Mouse (Mus musculus): ENCODE measurements around the gene Mapk1ip1l.

Mapk1ip1l gene

GRCm38 (mm10) chr14:47297785-47298407, at the start of gene Mapk1ip1l:
Mapk1ip1l (plus strand) TSS chr14:47298266.
- peak; percentile 93 for DNase-seq

- no peak for DNase-seq
These were observed 48.2 kb upstream of the Mapk1ip1l start for GRCm38 (mm10) chr14:47249839-47250238.

- DNase-seq: no peak
These were observed 33.2 kb upstream of the Mapk1ip1l start for GRCm38 (mm10) chr14:47264866-47265265.

- no peak for DNase-seq
These were observed 32.2 kb upstream of the Mapk1ip1l start for GRCm38 (mm10) chr14:47265829-47266228.

GRCm38 (mm10) chr14:47269056-47269455, 29.0 kb upstream of the Mapk1ip1l start:
- DNase-seq: no peak

- DNase-seq: no peak
These were observed 28.4 kb upstream of the Mapk1ip1l start for GRCm38 (mm10) chr14:47269706-47270105.

- DNase-seq: no peak
These were observed 24.3 kb upstream of the Mapk1ip1l start for GRCm38 (mm10) chr14:47273751-47274150.

GRCm38 (mm10) chr14:47275417-47275816, 22.6 kb upstream of the Mapk1ip1l start:
- no peak for DNase-seq

GRCm38 (mm10) chr14:47276036-47276603, 21.9 kb upstream of the Mapk1ip1l start:
- no peak for DNase-seq

GRCm38 (mm10) chr14:47276637-47277393, 21.3 kb upstream of the Mapk1ip1l start, which contains the start of the genes Wdhd1 and Socs4:
Wdhd1 (minus strand) TSS chr14:47276857.
Socs4 (plus strand) TSS chr14:47276931.
- peak; percentile 88 for DNase-seq

- no peak for DNase-seq
These were observed 19.0 kb upstream of the Mapk1ip1l start for GRCm38 (mm10) chr14:47279058-47279457.

GRCm38 (mm10) chr14:47281535-47281934, 16.5 kb upstream of the Mapk1ip1l start:
- no peak for DNase-seq

GRCm38 (mm10) chr14:47283568-47283967, 14.5 kb upstream of the Mapk1ip1l start:
- DNase-seq: no peak

- no peak for DNase-seq
These were observed 12.8 kb upstream of the Mapk1ip1l start for GRCm38 (mm10) chr14:47285271-47285670.

- no peak for DNase-seq
These were observed 11.9 kb upstream of the Mapk1ip1l start for GRCm38 (mm10) chr14:47286215-47286614.

GRCm38 (mm10) chr14:47287021-47287420, 11.0 kb upstream of the Mapk1ip1l start:
- DNase-seq: no peak

- DNase-seq: no peak
These were observed 6.3 kb upstream of the Mapk1ip1l start for GRCm38 (mm10) chr14:47291772-47292171.

GRCm38 (mm10) chr14:47294136-47294535, 3.9 kb upstream of the Mapk1ip1l start:
- no peak for DNase-seq

GRCm38 (mm10) chr14:47296232-47296631, 1.8 kb upstream of the Mapk1ip1l start:
- no peak for DNase-seq

GRCm38 (mm10) chr14:47298408-47298792, 334 bp downstream of the Mapk1ip1l start:
- DNase-seq: no peak

- no peak for DNase-seq
These were observed 774 bp downstream of the Mapk1ip1l start for GRCm38 (mm10) chr14:47298819-47299261.

- no peak for DNase-seq
These were observed 5.0 kb downstream of the Mapk1ip1l start for GRCm38 (mm10) chr14:47302885-47303680.

GRCm38 (mm10) chr14:47304814-47305405, 6.8 kb downstream of the Mapk1ip1l start:
- DNase-seq: no peak
